Mouse (Mus musculus) urinary bladder, postnatal 36 days (tissue): ENCODE results near the gene Pcnx4.
A peak's percentile ranks its signal among the peaks of the same experiment; 100 is the strongest.

Experiments used
- DNase-seq, 2 experiments: peaks; one replicate each; pipeline ENCODE4 v3.0.0; 2022; ENCODE audit warnings: low spot score in 2 of 2, mixed read lengths in 1 of 2

The Pcnx4 gene

GRCm38 (mm10) chr12:72536021-72536597 lies at the start of gene Pcnx4:
Gene Pcnx4, plus strand, starts transcription at chr12:72536383.
- peak; percentile 97 for DNase-seq

GRCm38 (mm10) chr12:72487498-72487897 lies 48.7 kb upstream of the Pcnx4 start:
- no peak for DNase-seq

GRCm38 (mm10) chr12:72489995-72490394 lies 46.2 kb upstream of the Pcnx4 start:
- DNase-seq, result peak in 1 of 2 experiments; percentile 18

GRCm38 (mm10) chr12:72491063-72491719 lies 45.0 kb upstream of the Pcnx4 start:
- no peak for DNase-seq

GRCm38 (mm10) chr12:72496866-72497600 lies 39.1 kb upstream of the Pcnx4 start:
- DNase-seq, result no peak

GRCm38 (mm10) chr12:72509606-72510005 lies 26.6 kb upstream of the Pcnx4 start:
- no peak for DNase-seq

- no peak for DNase-seq
These were observed 20.7 kb upstream of the Pcnx4 start for GRCm38 (mm10) chr12:72515446-72515845.

- DNase-seq, result no peak
These were observed 18.0 kb upstream of the Pcnx4 start for GRCm38 (mm10) chr12:72518114-72518728.

GRCm38 (mm10) chr12:72519352-72519751 lies 16.8 kb upstream of the Pcnx4 start:
- no peak for DNase-seq

- no peak for DNase-seq
These were observed 16.3 kb upstream of the Pcnx4 start for GRCm38 (mm10) chr12:72519855-72520254.

- peak; percentile 55 to 57 for DNase-seq
These were observed 15.5 kb upstream of the Pcnx4 start for GRCm38 (mm10) chr12:72520645-72521044.

- no peak for DNase-seq
These were observed 10.6 kb upstream of the Pcnx4 start for GRCm38 (mm10) chr12:72525588-72525987.

- no peak for DNase-seq
These were observed 3.9 kb upstream of the Pcnx4 start for GRCm38 (mm10) chr12:72532303-72532702.

- DNase-seq, result no peak
These were observed 2.2 kb upstream of the Pcnx4 start for GRCm38 (mm10) chr12:72533986-72534385.

GRCm38 (mm10) chr12:72535599-72535998 lies 584 bp upstream of the Pcnx4 start:
- no peak for DNase-seq

- DNase-seq, result no peak
These were observed 2.4 kb downstream of the Pcnx4 start for GRCm38 (mm10) chr12:72538571-72538970.

GRCm38 (mm10) chr12:72554347-72554746 lies 18.2 kb downstream of the Pcnx4 start:
- DNase-seq, result no peak

GRCm38 (mm10) chr12:72564281-72564795 lies 28.2 kb downstream of the Pcnx4 start:
- no peak for DNase-seq

- DNase-seq, result no peak
These were observed 45.8 kb downstream of the Pcnx4 start for GRCm38 (mm10) chr12:72582021-72582420.

- DNase-seq, result no peak
These were observed 46.9 kb downstream of the Pcnx4 start for GRCm38 (mm10) chr12:72583099-72583498.

GRCm38 (mm10) chr12:72585339-72585738 lies 49.2 kb downstream of the Pcnx4 start:
- no peak for DNase-seq

GRCm38 (mm10) chr12:72592991-72593390 lies 56.8 kb downstream of the Pcnx4 start:
- no peak for DNase-seq
